Mouse (Mus musculus): ENCODE measurements around the gene Trnau1ap. TPM values are rescaled to one million over a fixed set of nuclear protein-coding genes. Genes with fewer than 3 reads are reported as not detected.
A peak's percentile ranks its signal among the peaks of the same experiment; 100 is the strongest.
"Not testable (repeated sequence)": the region's sequence is repeated elsewhere in the genome, so short reads cannot be mapped to it uniquely, and the experiment has no call there.

The Trnau1ap gene
- polyA plus RNA-seq, 1 experiment from 2014 or later, result 62.3 TPM

GRCm38 (mm10) chr4:132299849-132300248 is 29.5 kb downstream of the Trnau1ap start:
- WGBS, result 91% methylated on average over 1 of the region's 1 CpGs
- Histone ChIP-seq H3K4me2 (ENCODE audit: low read depth, low read length) (no peak overlapping the region), H3K36me3 (ENCODE audit: control insufficient read depth, insufficient read depth, low read length) (no peaks in the 10 kb centered on the region), H3K9ac (ENCODE audit: low read depth, low read length) (no peak overlapping the region), H3K27me3 (replicated peaks; ENCODE audit: control insufficient read depth, insufficient read depth, low read length) (no peaks in the 10 kb centered on the region), H3K9me3 (ENCODE audit: control insufficient read depth, low read length) (no peaks in the 10 kb centered on the region), H3K27ac (replicated peaks; ENCODE audit: low read depth, low read length) (no peak overlapping the region), H3K4me1 (ENCODE audit: control insufficient read depth, insufficient read depth, low read length) (no peaks in the 10 kb centered on the region), H3K4me3 (ENCODE audit: low read depth, low read length) (no peak overlapping the region)
- DNase-seq (ENCODE audit: low spot score), result no peak
- no peak for ATAC-seq (ENCODE audit: low read depth)

- Histone ChIP-seq H3K9me3 (ENCODE audit: control insufficient read depth, low read length) (0 out of 2 replicates have a peak, but pooled peaks cover 4% of the 10 kb centered on the region), H3K27me3 (replicated peaks; ENCODE audit: control insufficient read depth, insufficient read depth, low read length) (no peaks in the 10 kb centered on the region), H3K9ac (ENCODE audit: low read depth, low read length) (no peak overlapping the region), H3K4me3 (ENCODE audit: low read depth, low read length) (no peak overlapping the region), H3K36me3 (ENCODE audit: control insufficient read depth, insufficient read depth, low read length) (peaks cover 25% of the 10 kb centered on the region), H3K4me2 (ENCODE audit: low read depth, low read length) (no peak overlapping the region), H3K4me1 (ENCODE audit: control insufficient read depth, insufficient read depth, low read length) (no peaks in the 10 kb centered on the region), H3K27ac (replicated peaks; ENCODE audit: low read depth, low read length) (no peak overlapping the region)
- ATAC-seq (ENCODE audit: low read depth) (no peak), DNase-seq (ENCODE audit: low spot score) (no peak)
- WGBS, result 48% methylated on average over 8 of the region's 8 CpGs
These were observed 33.5 kb downstream of the Trnau1ap start for GRCm38 (mm10) chr4:132295696-132296390.

GRCm38 (mm10) chr4:132293682-132294240 is 35.6 kb downstream of the Trnau1ap start:
- H3K4me2 ChIP-seq (ENCODE audit: low read depth, low read length), result no peak overlapping the region
- DNase-seq (ENCODE audit: low spot score), result no peak
- H3K4me1 ChIP-seq (ENCODE audit: control insufficient read depth, insufficient read depth, low read length), result no peaks in the 10 kb centered on the region
- no peak overlapping the region for H3K27ac ChIP-seq (replicated peaks; ENCODE audit: low read depth, low read length)
- ATAC-seq (ENCODE audit: low read depth), result no peak
- no peaks in the 10 kb centered on the region for H3K27me3 ChIP-seq (replicated peaks; ENCODE audit: control insufficient read depth, insufficient read depth, low read length)
- peaks cover 39% of the 10 kb centered on the region for H3K36me3 ChIP-seq (ENCODE audit: control insufficient read depth, insufficient read depth, low read length)
- H3K9me3 ChIP-seq (ENCODE audit: control insufficient read depth, low read length), result 0 out of 2 replicates have a peak, but pooled peaks cover 4% of the 10 kb centered on the region
- WGBS, result 83% methylated on average over 7 of the region's 7 CpGs
- H3K4me3 ChIP-seq (ENCODE audit: low read depth, low read length), result no peak overlapping the region
- H3K9ac ChIP-seq (ENCODE audit: low read depth, low read length), result no peak overlapping the region

- no peaks in the 10 kb centered on the region for H3K4me1 ChIP-seq (ENCODE audit: control insufficient read depth, insufficient read depth, low read length)
- 41% methylated on average over 4 of the region's 4 CpGs for WGBS
- no peak overlapping the region for H3K27ac ChIP-seq (replicated peaks; ENCODE audit: low read depth, low read length)
- DNase-seq (ENCODE audit: low spot score) (no peak), ATAC-seq (ENCODE audit: low read depth) (no peak)
- no peak overlapping the region for H3K4me3 ChIP-seq (ENCODE audit: low read depth, low read length)
- H3K27me3 ChIP-seq (replicated peaks; ENCODE audit: control insufficient read depth, insufficient read depth, low read length), result no peaks in the 10 kb centered on the region
- 0 out of 2 replicates have a peak, but pooled peaks cover 4% of the 10 kb centered on the region for H3K9me3 ChIP-seq (ENCODE audit: control insufficient read depth, low read length)
- H3K36me3 ChIP-seq (ENCODE audit: control insufficient read depth, insufficient read depth, low read length), result peaks cover 39% of the 10 kb centered on the region
- no peak overlapping the region for H3K4me2 ChIP-seq (ENCODE audit: low read depth, low read length)
- no peak overlapping the region for H3K9ac ChIP-seq (ENCODE audit: low read depth, low read length)
These were observed 36.4 kb downstream of the Trnau1ap start for GRCm38 (mm10) chr4:132292988-132293387.

GRCm38 (mm10) chr4:132291624-132292335 is 37.6 kb downstream of the Trnau1ap start:
- no peaks in the 10 kb centered on the region for H3K4me1 ChIP-seq (ENCODE audit: control insufficient read depth, insufficient read depth, low read length)
- H3K9ac ChIP-seq (ENCODE audit: low read depth, low read length), result no peak overlapping the region
- H3K27me3 ChIP-seq (replicated peaks; ENCODE audit: control insufficient read depth, insufficient read depth, low read length), result no peaks in the 10 kb centered on the region
- 0 out of 2 replicates have a peak, but pooled peaks cover 4% of the 10 kb centered on the region for H3K9me3 ChIP-seq (ENCODE audit: control insufficient read depth, low read length)
- ATAC-seq (ENCODE audit: low read depth) (no peak), DNase-seq (ENCODE audit: low spot score) (no peak)
- H3K4me3 ChIP-seq (ENCODE audit: low read depth, low read length), result no peak overlapping the region
- 82% methylated on average over 12 of the region's 12 CpGs for WGBS
- H3K27ac ChIP-seq (replicated peaks; ENCODE audit: low read depth, low read length), result no peak overlapping the region
- H3K4me2 ChIP-seq (ENCODE audit: low read depth, low read length), result no peak overlapping the region
- peaks cover 44% of the 10 kb centered on the region for H3K36me3 ChIP-seq (ENCODE audit: control insufficient read depth, insufficient read depth, low read length)

GRCm38 (mm10) chr4:132291056-132291455 is 38.3 kb downstream of the Trnau1ap start:
- Histone ChIP-seq H3K9ac (ENCODE audit: low read depth, low read length) (no peak overlapping the region), H3K4me3 (ENCODE audit: low read depth, low read length) (no peak overlapping the region), H3K27me3 (replicated peaks; ENCODE audit: control insufficient read depth, insufficient read depth, low read length) (no peaks in the 10 kb centered on the region), H3K27ac (replicated peaks; ENCODE audit: low read depth, low read length) (no peak overlapping the region), H3K4me2 (ENCODE audit: low read depth, low read length) (no peak overlapping the region), H3K36me3 (ENCODE audit: control insufficient read depth, insufficient read depth, low read length) (peaks cover 49% of the 10 kb centered on the region), H3K4me1 (ENCODE audit: control insufficient read depth, insufficient read depth, low read length) (no peaks in the 10 kb centered on the region), H3K9me3 (ENCODE audit: control insufficient read depth, low read length) (0 out of 2 replicates have a peak, but pooled peaks cover 4% of the 10 kb centered on the region)
- ATAC-seq (ENCODE audit: low read depth) (no peak), DNase-seq (ENCODE audit: low spot score) (no peak)
- 96% methylated on average over 4 of the region's 4 CpGs for WGBS

- not testable (repeated sequence) for H3K27me3 ChIP-seq (replicated peaks; ENCODE audit: control insufficient read depth, insufficient read depth, low read length); H3K27ac ChIP-seq (replicated peaks; ENCODE audit: low read depth, low read length); H3K4me3 ChIP-seq (ENCODE audit: low read depth, low read length); ATAC-seq (ENCODE audit: low read depth); H3K9ac ChIP-seq (ENCODE audit: low read depth, low read length); H3K4me1 ChIP-seq (ENCODE audit: control insufficient read depth, insufficient read depth, low read length); DNase-seq (ENCODE audit: low spot score); H3K4me2 ChIP-seq (ENCODE audit: low read depth, low read length); H3K9me3 ChIP-seq (ENCODE audit: control insufficient read depth, low read length)
- H3K36me3 ChIP-seq (ENCODE audit: control insufficient read depth, insufficient read depth, low read length), result peaks cover 61% of the 10 kb centered on the region
- WGBS, result 62% methylated on average over 3 of the region's 5 CpGs
These were observed 40.5 kb downstream of the Trnau1ap start for GRCm38 (mm10) chr4:132288840-132289239.

- H3K4me3 ChIP-seq (ENCODE audit: low read depth, low read length), result no peak overlapping the region
These were observed 53.4 kb downstream of the Trnau1ap start for GRCm38 (mm10) chr4:132275949-132276348.

More at GRCm38 (mm10) chr4:132275949-132276348, 53.4 kb downstream of the Trnau1ap start:
- H3K27me3 ChIP-seq (replicated peaks; ENCODE audit: control insufficient read depth, insufficient read depth, low read length), result no peaks in the 10 kb centered on the region
- H3K4me2 ChIP-seq (ENCODE audit: low read depth, low read length), result no peak overlapping the region
- no peaks in the 10 kb centered on the region for H3K9me3 ChIP-seq (ENCODE audit: control insufficient read depth, low read length)
- H3K27ac ChIP-seq (replicated peaks; ENCODE audit: low read depth, low read length), result no peak overlapping the region
- H3K9ac ChIP-seq (ENCODE audit: low read depth, low read length), result 0 out of 2 replicates have a peak overlapping the region, but pooled peaks have one; percentile 27
- DNase-seq (ENCODE audit: low spot score) (no peak), ATAC-seq (ENCODE audit: low read depth) (no peak)
- 0 out of 2 replicates have a peak, but pooled peaks cover 5% of the 10 kb centered on the region for H3K36me3 ChIP-seq (ENCODE audit: control insufficient read depth, insufficient read depth, low read length)
- H3K4me1 ChIP-seq (ENCODE audit: control insufficient read depth, insufficient read depth, low read length), result peaks cover 5% of the 10 kb centered on the region
- WGBS, result 89% methylated on average over 3 of the region's 3 CpGs

All from embryonic facial prominence, embryonic 14.5 days (tissue).